Mouse (Mus musculus) hindbrain, postnatal 0 days (tissue): ENCODE measurements around the gene Tnip1. TPM values are rescaled to one million over a fixed set of nuclear protein-coding genes. Genes with fewer than 3 reads are reported as not detected.

Source experiments
- ATAC-seq: fragments of 200-750 bp; cut with Nextera tagmentation; 2 replicates; pipeline ENCODE4 v1.8.0; 2017; ENCODE audit warnings: mild to moderate bottlenecking, moderate TSS enrichment, moderate library complexity
- DNase-seq: peaks from one replicate; pipeline ENCODE4 v3.0.0-alpha.2; 2015; ENCODE audit warnings: low spot score
- H3K27ac ChIP-seq: fragments of 300-500 bp; sonication (generic); 2 replicates; pipeline ENCODE4 v1.5.1; 2014; ENCODE audit warnings: mild to moderate bottlenecking
- H3K27me3 ChIP-seq: fragments of 300-500 bp; sonication (generic); 2 replicates; pipeline ENCODE4 v1.6.1; 2014; ENCODE audit warnings: low read length, mixed read lengths; ENCODE audit not compliant: insufficient read depth
- H3K36me3 ChIP-seq: fragments of 300-500 bp; sonication (generic); 2 replicates; pipeline ENCODE4 v1.6.1; 2014; ENCODE audit warnings: low read length, mixed read lengths; ENCODE audit not compliant: insufficient read depth
- H3K4me1 ChIP-seq: fragments of 300-500 bp; sonication (generic); 2 replicates; pipeline ENCODE4 v1.6.1; 2014; ENCODE audit warnings: antibody characterized with exemption, low read length, mixed read lengths; ENCODE audit not compliant: insufficient read depth
- H3K4me2 ChIP-seq: fragments of 300-500 bp; sonication (generic); 2 replicates; pipeline ENCODE4 v1.6.1; 2014; ENCODE audit warnings: low read depth, mild to moderate bottlenecking, low read length, moderate library complexity, mixed read lengths
- H3K4me3 ChIP-seq: fragments of 300-500 bp; sonication (generic); 2 replicates; pipeline ENCODE4 v1.5.1; 2014; ENCODE audit warnings: low read length
- H3K9ac ChIP-seq: fragments of 300-500 bp; sonication (generic); replicated peaks from 2 replicates; pipeline ENCODE4 v1.6.1; 2014; ENCODE audit warnings: mild to moderate bottlenecking, low read length, moderate library complexity, mixed read lengths
- H3K9me3 ChIP-seq: fragments of 300-500 bp; sonication (generic); 2 replicates; pipeline ENCODE4 v1.6.1; 2016; ENCODE audit warnings: low read length, mixed read lengths
- CTCF ChIP-seq: IDR thresholded peaks from 2 replicates; pipeline ENCODE4 v1.5.1; 2016; ENCODE audit warnings: antibody characterized with exemption, control low read depth, low read depth
- WGBS: fragments of 180-500 bp; shearing (Covaris S2); extraction: QIAGEN DNeasy Blood & Tissue Kit; methylation state at CpG from one replicate; pipeline ENCODE4 v1.1.7; 2014; 5-methylcytosine and 5-hydroxymethylcytosine counted together
- polyA plus RNA-seq: library from polyadenylated mRNA; unstranded; fragments of >200 nt; fragmentation: Nextera tagmentation; extraction: Ambion mirVana; gene quantifications from 2 replicates; pipeline ENCODE4 v1.2.1, GENCODE M21; 2015
- total RNA-seq: library from RNA; depleted of rRNA; stranded (reverse); fragments of >200 nt; gene quantifications from 2 replicates; pipeline ENCODE4 v1.2.3, GENCODE M21; 2014; rRNA removed

Gene Tnip1
- 15.3 and 16.7 TPM in 2 replicates for total RNA-seq
- polyA plus RNA-seq: 17.1 and 19.8 TPM in 2 replicates

DNA sequence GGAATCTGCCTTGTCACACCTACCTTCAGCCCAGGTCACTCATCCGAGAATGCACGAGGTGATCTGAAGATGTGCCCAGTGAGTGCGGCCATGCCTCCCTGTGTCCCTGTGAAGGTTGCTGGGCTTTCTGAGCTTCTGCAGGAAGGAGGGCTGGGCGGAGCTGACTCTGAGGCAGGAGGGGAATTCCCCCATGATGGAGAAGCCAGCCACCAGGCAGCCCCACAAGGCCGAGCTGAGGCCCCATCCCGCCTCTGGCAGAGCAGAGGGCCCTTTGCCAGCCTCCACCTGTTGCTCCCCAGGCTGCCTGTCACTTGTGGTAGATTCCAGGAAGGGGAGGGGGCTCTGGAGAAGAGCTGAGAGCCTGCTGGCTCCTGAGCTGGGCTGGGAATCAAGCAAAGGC, at the start of gene Tnip1:
TSS of gene Tnip1 (minus strand) at position 108 of the 400 bp plus-strand sequence.
- Histone ChIP-seq H3K4me1 (no peaks in the 10 kb centered on the region), H3K27me3 (no peaks in the 10 kb centered on the region), H3K9ac (no peak within 1 kb of the TSS), H3K4me3 (no peak within 1 kb of the TSS), H3K9me3 (no peaks in the 10 kb centered on the region), H3K27ac (no peak within 1 kb of the TSS), H3K4me2 (no peak within 1 kb of the TSS), H3K36me3 (no peaks in the 10 kb centered on the region)
- no peak for TF ChIP-seq CTCF
- DNase-seq: no peak
- 35% methylated on average over 6 of the region's 6 CpGs for WGBS
- no peak for ATAC-seq

GRCm38 (mm10) chr11:55011440-55011839, 48.7 kb upstream of the Tnip1 start:
- WGBS: 87% methylated on average over 3 of the region's 3 CpGs
- Histone ChIP-seq H3K4me1 (peaks cover 13% of the 10 kb centered on the region), H3K4me3 (no peak overlapping the region), H3K4me2 (no peak overlapping the region), H3K27me3 (no peaks in the 10 kb centered on the region), H3K9me3 (no peaks in the 10 kb centered on the region), H3K27ac (no peak overlapping the region), H3K9ac (no peak overlapping the region), H3K36me3 (peaks cover 38% of the 10 kb centered on the region)
- no peak for TF ChIP-seq CTCF
- ATAC-seq (no peak), DNase-seq (no peak)

DNA sequence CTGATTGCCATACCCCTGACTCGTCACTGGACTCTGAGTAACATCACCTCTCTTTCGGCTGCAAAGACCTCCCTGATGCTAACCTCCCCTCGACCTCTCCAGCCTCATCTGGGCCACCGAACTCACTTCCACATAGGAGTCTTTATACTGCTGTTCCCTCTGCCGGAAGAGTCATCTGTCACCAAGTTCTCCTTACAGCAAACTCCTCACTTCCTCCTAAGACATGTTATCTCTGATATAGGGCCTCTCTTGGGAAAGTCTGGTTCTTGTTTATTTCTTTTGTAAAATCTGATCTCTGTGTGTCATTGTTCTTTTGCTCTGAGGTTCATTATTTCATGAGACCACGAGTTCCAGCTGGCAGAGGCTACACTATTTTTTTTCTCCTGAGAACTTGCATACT, 45.5 kb upstream of the Tnip1 start:
- Histone ChIP-seq H3K4me3 (no peak overlapping the region), H3K27ac (no peak overlapping the region), H3K9ac (no peak overlapping the region), H3K4me2 (no peak overlapping the region), H3K9me3 (no peaks in the 10 kb centered on the region), H3K27me3 (no peaks in the 10 kb centered on the region), H3K36me3 (peaks cover 52% of the 10 kb centered on the region), H3K4me1 (no peaks in the 10 kb centered on the region)
- ATAC-seq (no peak), DNase-seq (no peak)
- WGBS: 81% methylated on average over 6 of the region's 6 CpGs
- no peak for TF ChIP-seq CTCF

DNA sequence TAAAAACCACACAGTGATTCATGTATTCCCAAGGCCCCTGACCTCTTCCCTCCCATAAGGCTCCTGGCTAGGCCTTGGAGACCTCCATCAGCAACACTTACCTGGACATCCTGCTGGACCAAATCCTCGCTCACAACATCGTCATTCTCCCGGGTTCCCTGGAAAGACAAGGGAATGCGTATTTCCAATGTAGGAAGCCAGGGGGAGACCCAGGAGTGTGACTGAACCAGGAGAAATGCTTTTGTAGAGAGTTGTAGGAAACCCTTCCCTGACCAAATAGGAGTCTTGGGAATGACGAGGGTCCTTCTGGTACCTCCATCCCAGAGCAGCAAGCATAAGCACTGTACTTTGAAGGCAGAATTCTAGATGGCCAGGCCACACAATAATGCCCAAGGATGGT, 43.0 kb upstream of the Tnip1 start:
- no peak overlapping the region for H3K27ac ChIP-seq
- no peaks in the 10 kb centered on the region for H3K27me3 ChIP-seq
- no peak overlapping the region for H3K4me2 ChIP-seq
- no peak overlapping the region for H3K4me3 ChIP-seq
- H3K9ac ChIP-seq: no peak overlapping the region
- peaks cover 52% of the 10 kb centered on the region for H3K36me3 ChIP-seq
- H3K4me1 ChIP-seq: no peaks in the 10 kb centered on the region
- TF ChIP-seq CTCF: peak; percentile 54
- H3K9me3 ChIP-seq: 0 out of 2 replicates have a peak, but pooled peaks cover 3% of the 10 kb centered on the region
- DNase-seq (no peak), ATAC-seq (no peak)
- WGBS: 83% methylated on average over 5 of the region's 5 CpGs

DNA sequence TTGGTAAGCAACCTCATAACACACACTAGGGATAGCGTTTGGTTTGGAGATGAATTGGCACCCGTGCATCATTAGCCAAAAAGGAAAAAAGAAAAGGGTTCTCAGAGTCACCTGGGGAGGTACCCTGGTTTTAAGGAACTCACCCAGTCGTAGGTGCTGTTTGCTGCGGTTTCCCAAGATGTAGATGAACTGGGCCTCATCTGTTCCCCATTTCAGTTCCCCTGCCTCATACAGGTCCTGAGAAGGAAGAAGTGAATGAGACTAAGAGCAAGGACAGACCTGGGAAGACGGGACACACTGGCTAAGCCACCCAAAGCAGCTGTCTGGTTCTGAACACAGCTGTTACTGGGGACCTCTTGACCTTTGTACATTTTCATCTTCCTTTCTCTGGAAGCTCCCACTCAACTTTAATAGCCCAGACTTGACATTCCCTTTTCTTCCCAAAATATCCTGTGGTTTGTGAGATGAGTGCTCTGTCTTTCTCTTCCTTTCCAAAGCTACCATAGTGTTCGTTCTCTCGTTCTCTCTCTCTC, 42.3 kb upstream of the Tnip1 start:
- ATAC-seq: no peak
- Histone ChIP-seq H3K9ac (no peak overlapping the region), H3K4me3 (no peak overlapping the region), H3K9me3 (0 out of 2 replicates have a peak, but pooled peaks cover 3% of the 10 kb centered on the region), H3K4me1 (no peaks in the 10 kb centered on the region), H3K36me3 (peaks cover 49% of the 10 kb centered on the region), H3K27me3 (no peaks in the 10 kb centered on the region), H3K27ac (no peak overlapping the region), H3K4me2 (no peak overlapping the region)
- TF ChIP-seq CTCF: no peak
- DNase-seq: no peak
- 73% methylated on average over 7 of the region's 7 CpGs for WGBS

GRCm38 (mm10) chr11:54998708-54999107, 36.0 kb upstream of the Tnip1 start:
- no peak overlapping the region for H3K4me2 ChIP-seq
- DNase-seq (no peak), ATAC-seq (no peak)
- no peak overlapping the region for H3K4me3 ChIP-seq
- no peaks in the 10 kb centered on the region for H3K27me3 ChIP-seq
- no peak overlapping the region for H3K9ac ChIP-seq
- peaks cover 26% of the 10 kb centered on the region for H3K36me3 ChIP-seq
- H3K27ac ChIP-seq: no peak overlapping the region
- TF ChIP-seq CTCF: no peak
- no peaks in the 10 kb centered on the region for H3K4me1 ChIP-seq
- WGBS: 45% methylated on average over 2 of the region's 2 CpGs
- 0 out of 2 replicates have a peak, but pooled peaks cover 3% of the 10 kb centered on the region for H3K9me3 ChIP-seq

DNA sequence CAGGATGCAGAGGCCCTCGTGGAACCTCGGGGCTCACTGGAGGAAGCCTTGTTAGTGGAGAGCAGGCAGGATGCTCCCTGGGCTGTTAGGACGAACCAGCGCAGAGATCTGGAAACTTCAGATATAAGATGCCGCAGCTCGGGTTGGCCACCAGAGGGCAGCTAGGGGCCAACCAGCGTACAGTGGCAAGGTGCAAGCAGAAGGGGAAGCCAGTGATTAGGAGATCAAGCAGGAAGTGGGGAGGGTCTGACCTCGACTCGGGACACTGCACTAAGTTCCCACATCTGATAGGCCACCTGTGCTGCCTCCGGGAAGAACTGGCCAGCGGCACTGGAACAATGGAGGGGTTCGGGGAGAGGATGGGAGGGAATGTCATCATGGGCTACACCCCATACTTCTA, 35.6 kb upstream of the Tnip1 start:
- Histone ChIP-seq H3K4me2 (no peak overlapping the region), H3K9ac (no peak overlapping the region), H3K36me3 (peaks cover 24% of the 10 kb centered on the region), H3K27ac (no peak overlapping the region), H3K4me3 (no peak overlapping the region), H3K9me3 (0 out of 2 replicates have a peak, but pooled peaks cover 3% of the 10 kb centered on the region), H3K27me3 (no peaks in the 10 kb centered on the region), H3K4me1 (no peaks in the 10 kb centered on the region)
- DNase-seq (peak; percentile 85), ATAC-seq (peak; percentile 78)
- TF ChIP-seq CTCF: peak; percentile 97
- 5% methylated on average over 12 of the region's 12 CpGs for WGBS
